Mouse (Mus musculus): Measurements from ENCODE around the gene C1qtnf3.

Gene C1qtnf3

DNA sequence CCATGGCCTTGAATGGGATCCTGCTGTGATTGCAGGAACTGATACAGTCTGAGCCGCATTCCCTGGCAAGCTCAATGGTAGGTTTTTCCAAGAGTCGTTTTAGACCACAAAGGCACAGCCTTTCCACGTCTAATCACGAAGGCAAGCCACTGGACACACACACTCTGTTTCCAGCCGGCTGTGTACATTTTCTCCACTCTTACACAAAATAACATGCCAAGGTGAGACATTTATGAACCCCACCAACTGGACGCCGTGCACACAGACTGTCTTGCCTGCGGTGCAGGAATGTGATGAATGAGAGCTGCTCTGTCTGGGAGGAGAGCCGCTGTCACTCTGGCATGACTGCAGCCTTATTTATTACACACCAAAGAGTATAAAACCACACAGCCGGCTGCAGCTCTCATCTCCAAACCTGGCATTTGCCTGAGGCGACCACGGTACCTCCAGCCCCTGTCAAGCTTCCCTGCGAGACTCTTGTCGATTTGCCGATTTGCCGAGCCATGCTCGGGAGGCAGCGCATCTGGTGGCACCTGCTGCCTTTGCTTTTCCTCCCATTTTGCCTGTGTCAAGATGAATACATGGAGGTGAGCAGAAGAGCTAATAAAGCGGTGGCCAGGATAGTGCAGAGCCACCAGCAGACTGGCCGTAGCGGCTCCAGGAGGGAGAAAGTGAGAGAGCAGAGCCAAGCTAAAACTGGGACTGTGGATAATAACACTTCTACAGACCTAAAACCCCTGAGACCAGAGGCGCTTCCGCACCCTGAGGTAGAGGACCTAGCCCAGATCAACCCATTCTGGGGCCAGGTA is at the start of gene C1qtnf3:
TSS of gene C1qtnf3 (plus strand) at position 382 of the 809 bp plus-strand sequence.
- peak; percentile 85 for DNase-seq

DNA sequence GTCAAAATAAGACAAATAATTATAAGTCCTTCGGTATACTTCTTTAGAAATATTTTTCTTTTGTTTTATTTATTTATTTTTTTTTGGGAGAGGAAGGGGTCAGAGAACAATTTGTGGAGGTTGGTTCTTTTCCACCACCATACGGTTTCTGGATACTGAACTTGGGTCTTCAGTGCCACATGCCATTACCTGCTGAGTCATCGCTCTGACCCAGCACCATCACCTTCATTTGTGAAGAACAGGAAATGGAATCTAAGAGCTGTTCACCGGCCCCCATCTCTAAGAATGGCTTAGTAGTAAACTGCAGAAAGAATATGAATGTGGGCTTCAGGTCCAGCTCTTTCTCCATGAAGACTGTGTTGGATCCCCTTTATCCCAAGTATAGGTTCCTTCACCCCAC is 49.8 kb upstream of the C1qtnf3 start:
- DNase-seq = peak; percentile 61

DNA sequence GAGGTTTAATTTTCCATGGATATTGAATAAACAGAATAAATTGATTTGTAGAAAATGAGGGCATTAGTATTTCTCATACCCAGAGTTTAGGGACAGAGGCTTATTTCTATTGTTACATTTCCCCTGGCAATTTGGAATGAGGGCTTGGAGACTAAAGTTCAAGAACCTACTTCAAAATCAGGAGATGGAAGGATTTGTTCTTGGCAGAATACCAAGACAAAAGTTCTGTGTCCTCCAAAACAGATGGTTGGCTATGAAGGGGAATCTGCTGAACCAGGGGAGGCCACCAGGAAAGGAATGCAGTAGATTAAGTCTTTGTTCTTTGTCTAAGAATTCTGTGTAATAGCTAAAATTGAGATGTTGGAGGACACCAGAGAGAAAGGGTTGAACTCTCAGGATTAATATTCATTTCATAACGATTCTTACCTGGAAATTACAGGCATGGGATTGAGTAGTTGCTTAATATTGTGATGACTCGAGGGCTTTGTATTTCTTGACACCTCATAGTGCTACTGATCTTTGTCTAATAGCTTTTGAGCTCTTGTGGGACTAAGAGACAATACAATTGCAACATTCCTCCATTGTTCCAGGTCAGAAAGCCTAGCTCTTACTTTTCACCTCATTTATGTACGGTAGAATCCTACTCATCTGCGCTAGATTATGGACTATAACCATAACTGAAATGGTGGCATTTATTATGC is 35.4 kb upstream of the C1qtnf3 start:
- peak; percentile 16 for DNase-seq

DNA sequence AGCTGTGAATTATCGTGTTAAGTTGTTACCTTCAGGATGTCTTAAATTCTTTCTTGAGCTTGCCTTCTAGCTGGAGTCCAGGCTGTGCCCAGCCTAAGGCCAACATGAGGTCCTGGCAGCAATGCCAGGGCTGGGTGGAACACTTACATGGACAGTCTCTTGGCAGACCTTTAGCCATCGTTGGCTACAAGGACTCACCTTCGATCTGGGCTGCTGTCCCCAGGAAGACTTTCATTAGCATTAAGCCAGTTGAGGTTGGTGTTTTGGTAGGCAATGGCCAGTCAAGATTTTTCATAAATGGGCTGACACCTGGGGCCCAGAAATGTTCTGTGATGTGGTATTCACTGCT is 34.8 kb upstream of the C1qtnf3 start:
- DNase-seq = peak; percentile 83

DNA sequence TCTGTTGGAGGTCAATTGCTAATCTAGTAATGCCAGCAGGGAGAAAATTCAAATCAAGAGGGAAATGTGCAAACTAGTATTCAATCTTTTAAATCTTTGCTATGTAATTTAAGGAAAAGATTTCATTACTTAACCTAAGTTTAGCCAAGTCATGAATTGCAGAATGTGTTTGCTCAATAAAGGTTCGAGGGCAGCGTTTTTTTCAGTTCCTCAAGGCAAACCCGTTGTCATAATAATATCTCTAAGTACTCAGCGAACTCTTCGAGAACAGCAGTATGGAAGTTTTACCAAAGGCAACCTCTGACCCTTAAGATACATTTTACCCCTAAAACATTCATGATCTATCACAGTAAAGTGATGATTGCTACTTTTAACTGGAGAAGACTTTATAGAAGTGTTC is 31.9 kb upstream of the C1qtnf3 start:
- DNase-seq = peak; percentile 0

DNA sequence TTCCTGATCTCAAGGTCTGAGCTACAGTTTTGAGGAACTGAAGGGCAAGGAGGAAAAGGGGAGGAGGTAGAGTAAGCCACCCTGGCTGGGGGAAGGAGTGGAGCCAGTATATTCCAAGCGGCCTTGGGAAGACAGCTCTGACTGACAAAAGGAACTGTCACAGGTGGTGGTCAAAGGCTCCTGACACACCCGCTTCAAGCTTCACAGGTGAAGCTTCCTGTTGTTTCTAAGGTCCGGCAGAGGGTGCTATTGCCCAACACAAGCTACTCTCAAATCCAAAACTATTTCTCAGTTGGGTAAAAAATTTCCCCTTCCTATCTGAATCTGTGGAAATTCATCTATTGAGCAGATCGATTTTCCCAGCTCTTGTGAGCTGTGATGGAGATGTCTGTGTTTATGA is 31.1 kb upstream of the C1qtnf3 start:
- DNase-seq = peak; percentile 5

DNA sequence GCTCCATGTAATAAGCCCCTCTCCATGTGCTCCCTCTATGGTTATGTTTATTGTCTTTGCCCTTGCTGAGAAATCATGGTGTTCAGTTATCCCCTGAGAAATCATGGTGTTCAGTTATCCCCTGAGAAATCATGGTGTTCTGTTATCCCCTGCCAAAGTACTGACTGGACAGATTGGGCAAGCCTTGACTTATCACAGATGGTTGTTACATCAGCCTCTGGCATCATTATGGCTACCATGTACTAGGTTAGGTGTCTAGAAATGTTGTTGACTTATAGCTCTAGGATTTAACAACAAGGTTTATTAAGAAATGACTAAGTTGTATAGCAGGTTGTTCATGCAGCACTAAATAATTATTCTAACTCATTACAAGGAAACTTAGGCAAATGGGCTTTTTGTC is 30.1 kb upstream of the C1qtnf3 start:
- peak; percentile 63 for DNase-seq

DNA sequence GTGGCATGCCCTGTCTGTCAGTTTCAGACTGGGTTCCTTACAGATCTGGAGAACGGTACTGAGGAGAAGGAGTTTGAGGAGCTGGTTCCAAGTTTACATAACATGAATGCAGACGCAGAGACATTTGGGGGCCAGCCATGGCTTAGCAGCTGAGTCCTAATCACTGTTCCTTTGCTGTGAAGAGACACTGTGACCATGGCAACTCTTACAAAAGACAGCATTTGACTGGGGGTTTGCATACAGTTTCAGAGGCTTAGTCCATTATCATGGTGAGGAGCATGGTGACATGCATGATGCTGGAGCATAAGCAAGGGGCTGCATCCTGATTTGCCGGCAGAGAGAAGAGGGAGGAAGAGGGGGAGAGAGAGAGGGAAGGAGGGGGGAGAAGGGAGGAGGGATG is 29.6 kb upstream of the C1qtnf3 start:
- peak; percentile 63 for DNase-seq

DNA sequence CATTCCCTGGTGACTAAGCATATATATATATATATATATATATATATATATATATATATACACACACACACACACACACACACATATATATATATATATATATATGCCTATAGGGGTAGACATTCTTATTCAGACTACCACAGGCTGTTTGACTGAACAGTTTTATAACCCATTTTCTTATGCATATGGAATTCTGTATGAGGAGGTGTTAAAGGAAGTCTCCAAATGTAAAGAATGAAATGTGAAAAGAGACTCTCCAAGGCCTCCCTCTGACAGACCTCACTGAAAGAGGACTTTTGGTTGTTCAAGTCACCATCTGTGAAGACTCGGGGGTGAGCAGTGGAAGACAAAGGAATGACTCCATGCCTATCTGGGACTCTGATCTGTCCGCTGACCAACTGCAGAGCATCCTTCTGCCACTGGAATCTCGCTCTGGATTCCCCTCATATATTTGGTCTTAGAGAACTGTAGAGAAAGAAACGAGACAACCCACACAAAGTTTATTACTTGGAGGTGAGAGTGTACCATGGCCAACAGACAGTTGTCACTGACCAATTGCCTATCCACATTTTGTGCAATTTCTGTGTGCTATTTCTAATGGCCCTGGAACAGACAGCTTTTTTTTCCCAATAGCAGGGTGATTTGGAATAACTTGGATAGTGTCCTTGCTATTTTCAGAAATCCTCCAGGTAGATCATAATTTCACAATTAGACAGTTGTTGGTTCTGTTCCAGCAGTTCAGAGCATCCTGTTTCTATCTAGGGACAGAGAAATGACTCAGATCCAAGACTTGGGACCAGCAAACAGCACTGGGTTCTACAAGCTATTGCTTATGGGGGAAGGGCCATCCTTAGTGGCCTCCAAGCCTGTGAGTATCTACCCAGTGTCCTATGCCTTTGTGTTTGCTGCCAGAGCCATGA is 28.8 kb upstream of the C1qtnf3 start:
- DNase-seq = peak; percentile 9

DNA sequence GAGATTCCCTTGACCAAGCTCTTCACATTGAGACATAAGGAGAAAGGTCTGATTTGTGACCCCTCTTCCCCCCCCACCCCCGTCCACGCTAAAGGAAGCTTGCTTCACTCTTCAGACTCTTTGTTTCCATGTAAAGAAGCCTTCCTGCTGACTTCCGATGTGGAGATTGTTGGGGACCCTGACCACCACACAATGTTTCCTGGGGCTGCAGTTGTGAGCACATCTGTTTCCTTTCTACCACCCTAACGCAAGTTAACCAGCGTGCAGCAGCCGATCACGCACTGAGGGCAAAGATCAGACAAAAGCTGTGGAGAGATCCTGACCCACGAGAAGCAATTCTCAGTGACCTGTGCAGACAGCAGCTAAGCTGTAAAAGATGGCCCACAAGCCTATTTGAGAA is 24.8 kb upstream of the C1qtnf3 start:
- DNase-seq = peak; percentile 83

DNA sequence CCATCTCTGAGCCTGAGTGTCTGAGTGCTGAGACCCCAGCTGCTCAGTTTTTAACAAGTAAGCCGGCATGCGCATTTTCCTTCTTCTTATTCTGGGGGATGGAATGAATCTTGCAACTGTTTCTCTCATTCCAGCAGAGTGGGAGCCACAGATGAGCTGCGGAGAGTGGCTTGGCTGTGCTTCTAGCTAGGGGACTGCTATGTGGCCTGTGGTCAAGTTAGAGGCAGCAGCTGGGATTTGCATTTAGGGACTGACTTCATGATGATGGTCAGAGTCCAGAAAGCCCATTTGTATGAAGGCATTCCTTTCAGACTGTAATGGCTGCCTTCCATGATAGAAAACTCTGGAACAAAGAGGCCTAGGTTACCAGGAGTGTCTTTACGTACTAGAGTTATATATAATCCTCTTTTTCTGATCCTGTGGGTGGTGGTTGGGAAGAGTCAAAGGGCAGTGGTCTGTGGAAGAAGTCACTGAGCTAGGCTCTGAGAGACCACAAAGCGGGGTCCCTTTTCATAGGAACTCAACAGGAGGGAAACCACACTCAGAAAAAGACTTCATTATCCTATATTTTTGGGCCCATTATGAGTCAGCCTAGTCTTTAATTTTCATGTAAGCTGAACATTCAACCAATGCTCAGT is 23.4 kb upstream of the C1qtnf3 start:
- peak; percentile 1 for DNase-seq

DNA sequence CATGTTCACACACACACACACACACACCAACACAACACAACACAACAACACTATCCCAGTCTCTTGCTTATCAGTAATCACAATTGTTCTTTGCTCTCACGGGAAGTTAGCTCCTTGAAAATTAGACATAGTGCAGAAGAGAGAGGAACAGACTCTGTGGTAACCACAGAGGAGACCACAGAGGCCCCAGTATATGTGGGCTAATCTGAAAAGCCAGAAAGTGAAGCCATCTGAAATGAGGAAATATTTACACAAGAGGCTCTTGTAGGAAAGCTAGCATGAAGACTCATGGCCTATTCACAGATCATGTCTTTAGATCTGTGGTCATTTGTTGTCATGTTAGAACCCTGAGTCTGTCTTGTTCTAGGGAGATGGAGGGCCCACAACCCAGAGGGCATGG is 18.2 kb upstream of the C1qtnf3 start:
- no peak for DNase-seq

DNA sequence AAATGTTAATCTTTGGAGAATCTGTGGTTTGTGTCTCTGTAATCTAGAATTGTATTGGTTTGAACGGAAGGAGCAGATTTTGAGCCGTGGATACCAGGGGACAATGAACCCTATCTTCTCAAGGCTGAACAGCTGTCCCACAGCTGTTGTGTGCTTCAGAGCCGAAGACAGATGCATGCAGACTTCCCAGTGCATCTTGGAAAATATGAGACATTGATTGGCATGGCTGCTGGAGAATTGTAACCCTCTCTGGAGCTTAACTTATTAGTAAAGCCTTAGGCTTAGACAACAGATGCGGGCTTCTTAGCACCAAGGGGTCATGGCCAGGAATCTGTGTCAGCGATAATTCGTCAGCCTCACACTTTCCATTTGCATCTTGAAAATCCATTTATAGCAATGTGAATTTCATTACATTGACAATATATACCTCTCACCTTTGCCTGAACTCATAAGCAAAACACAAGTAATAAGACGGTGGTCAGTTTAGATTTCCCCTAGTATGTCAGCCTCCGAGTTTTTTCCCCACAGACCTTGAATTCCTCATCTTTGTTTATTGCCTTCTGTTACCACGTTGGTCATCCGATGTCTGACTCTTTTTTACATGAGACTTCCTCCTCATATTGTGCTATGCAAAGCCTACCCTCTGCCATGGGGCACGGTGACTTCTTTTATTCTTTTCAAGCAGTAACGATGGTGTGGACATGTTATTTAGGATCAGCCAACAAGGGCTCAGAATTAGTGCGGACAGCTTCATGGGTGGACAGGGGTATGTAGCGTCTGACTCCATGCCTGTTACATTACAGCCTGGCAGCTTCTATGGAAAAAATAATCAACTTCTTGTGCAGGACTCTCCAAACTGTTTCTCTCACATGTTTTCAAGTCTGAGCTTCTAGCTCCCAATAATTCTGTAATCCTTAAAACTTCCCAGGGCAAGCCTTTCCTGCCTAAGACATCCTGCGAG is 11.7 kb upstream of the C1qtnf3 start:
- peak; percentile 96 for DNase-seq

DNA sequence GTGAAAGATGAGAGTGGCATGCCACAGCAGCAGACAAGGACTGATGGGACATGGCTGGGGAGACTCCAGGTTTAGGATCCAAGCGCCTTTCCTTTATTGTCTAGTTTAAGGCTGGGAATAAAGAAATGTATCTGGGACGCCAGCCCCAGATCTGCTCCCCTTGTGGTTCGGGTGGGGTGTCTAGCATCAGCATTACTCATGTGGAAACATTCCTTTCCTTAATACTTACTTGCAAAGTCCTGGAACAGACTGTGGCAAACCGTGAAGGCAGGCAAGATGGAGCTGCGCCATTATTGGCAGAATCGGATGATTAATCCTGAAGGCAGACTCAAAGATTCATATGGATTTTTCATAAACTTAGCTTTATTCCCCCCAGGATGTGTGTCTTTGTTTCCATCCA is 10.2 kb upstream of the C1qtnf3 start:
- peak; percentile 72 for DNase-seq

DNA sequence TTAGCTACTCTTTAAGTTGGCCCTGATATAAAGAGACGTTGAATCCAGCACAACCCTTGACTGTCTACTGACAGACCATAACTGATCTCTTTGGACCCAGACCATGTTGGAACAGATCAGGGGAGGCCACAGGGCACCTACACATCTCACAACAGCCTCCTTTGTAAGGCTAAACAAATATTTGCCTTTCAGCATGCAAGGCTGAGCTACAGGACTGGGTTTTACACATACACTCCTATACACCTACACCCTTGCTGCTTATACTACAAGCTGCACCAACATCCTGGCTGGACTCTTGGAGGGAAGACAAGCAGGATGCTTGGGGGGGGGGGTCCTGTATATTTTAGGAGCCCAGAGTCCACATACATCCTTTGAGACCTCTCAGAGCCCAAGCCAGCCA is 4.3 kb upstream of the C1qtnf3 start:
- DNase-seq = peak; percentile 74

DNA sequence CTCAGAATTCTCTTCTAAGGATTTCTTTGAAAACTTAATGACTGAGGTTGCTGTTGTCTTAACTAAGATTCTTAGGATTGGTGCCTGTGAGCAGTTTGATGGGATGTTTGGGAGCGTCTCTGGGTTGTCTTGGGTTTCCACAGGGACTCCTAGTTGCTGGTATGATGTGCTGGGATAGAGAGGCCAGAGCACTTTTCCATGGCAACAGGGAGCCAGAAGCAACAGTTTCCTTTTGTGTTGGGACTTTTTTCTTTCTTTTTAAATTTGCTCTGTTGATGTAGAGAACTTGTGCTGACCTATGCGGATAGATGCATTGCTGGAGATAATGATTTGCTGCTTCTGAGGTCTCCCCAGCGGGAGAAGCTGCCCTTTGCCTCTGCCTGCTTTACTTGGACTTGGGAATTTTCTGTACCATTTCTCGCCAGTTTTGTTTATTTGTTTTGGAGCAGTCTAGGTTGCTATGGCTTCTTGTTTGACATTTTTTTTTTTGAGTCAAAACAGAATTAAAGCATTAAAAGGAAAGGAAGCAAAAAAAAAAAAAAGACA is 701 bp downstream of the C1qtnf3 start:
- DNase-seq = no peak

DNA sequence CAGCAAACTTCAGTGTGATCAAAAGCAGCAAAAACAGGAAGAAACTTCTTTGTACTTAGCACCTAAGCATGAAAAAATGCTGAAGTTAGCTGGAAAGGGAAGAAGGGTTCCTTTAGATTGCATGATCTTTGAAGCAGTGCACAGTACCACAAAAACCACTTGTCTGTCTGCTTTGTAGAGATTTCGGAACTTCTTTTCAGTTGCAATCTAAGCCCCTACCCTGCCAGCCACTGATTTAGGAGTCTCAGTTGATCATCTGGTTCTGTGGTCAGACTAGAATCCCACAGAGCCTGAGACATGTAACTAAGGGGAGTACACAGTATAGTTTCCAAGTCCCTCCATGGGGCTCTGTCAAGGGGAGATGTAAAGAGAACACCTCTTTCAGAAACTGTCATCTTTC is 1.3 kb downstream of the C1qtnf3 start:
- DNase-seq = no peak

DNA sequence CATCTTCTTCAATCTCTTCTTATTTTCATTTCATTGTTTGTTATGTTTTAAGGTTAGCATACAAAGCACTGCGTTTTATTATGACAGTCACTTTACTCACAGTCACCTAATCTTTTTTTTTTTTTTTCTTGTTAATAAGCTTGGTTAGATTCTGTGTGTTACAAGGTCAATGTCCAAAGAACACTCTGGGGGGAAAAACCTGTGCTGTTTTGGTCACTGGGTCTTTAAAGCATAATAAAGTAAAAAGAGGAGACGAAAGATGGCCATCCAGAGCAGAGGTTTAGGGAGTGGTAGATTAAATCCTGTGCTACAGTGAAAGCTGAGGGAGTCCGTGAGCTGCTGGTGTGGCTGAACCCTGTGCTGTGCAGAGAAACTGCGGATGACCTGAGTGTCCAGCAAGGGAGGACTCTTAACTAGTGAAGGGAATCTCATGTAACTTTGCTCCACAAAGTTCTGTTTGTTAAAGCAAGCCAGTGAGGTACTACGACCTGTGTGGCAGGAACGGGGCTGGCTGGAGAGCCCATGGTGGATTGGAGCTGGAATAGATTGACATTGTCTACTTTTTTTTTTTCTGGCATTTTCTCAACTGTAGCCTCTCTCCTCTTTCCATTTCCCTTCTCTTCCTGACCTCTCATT is 2.4 kb downstream of the C1qtnf3 start:
- no peak for DNase-seq

DNA sequence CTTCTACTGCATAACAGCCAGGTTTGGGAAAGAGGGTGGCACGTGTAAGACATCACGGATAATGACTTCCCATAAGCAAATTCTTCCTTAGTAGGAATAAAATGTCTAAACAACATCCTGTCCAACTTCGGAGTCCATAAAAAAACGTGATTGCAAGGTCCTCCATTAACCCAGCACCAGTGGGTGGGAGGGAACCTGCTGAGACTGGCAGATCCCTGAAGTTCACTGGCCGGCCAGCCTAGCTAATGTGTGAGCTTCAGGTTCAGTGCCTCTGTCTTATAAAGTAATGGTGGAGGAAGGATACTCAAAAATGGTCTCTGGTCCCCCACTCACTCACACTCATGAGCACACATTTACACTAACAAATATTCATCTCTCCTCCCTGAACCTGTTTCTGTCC is 3.0 kb downstream of the C1qtnf3 start:
- no peak for DNase-seq

DNA sequence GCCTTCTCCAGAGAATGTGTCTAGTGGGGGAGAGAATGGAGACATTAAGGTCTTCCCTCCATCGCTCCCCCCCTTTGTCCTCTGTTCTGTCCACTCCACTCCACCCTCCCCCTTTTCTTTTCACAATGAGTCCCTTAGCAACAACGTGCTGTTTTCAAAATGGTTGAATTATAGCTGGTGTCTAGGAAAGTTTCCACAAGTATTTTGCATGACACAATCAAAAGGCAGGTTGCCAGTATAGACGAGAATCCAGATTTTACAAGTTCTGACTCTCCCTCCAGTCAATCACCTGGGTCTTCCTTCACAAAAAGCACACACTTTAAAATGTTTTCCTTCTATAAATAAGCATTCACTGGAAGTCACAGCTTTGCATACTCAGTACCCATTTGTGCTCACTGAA is 4.6 kb downstream of the C1qtnf3 start:
- DNase-seq = no peak
